Mouse (Mus musculus) liver, adult 2 months (tissue): ENCODE results near the gene Gk5. TPM values are rescaled to one million over a fixed set of nuclear protein-coding genes. Genes with fewer than 3 reads are reported as not detected.

ENCODE experiments used
- DNase-seq: peaks from one replicate; pipeline ENCODE4 v3.0.0-alpha.2; 2011; ENCODE audit warnings: low read depth, low spot score; ENCODE audit errors: extremely low read depth
- H3K27ac ChIP-seq: fragments of 200-500 bp; replicated peaks from 2 replicates; pipeline ENCODE4 v1.5.1; 2012; ENCODE audit warnings: low read depth, mild to moderate bottlenecking, control low read depth, inconsistent platforms, low read length; ENCODE audit not compliant: insufficient read depth
- H3K27me3 ChIP-seq: fragments of 200-500 bp; 2 replicates; pipeline ENCODE4 v1.6.1; 2012; ENCODE audit warnings: mild to moderate bottlenecking, moderate library complexity, low read length, inconsistent platforms; ENCODE audit not compliant: control insufficient read depth, insufficient read depth
- H3K36me3 ChIP-seq: fragments of 200-500 bp; 2 replicates; pipeline ENCODE4 v1.6.1; 2012; ENCODE audit warnings: low read length, inconsistent platforms; ENCODE audit not compliant: control insufficient read depth, insufficient read depth
- H3K4me1 ChIP-seq: fragments of 200-500 bp; 2 replicates; pipeline ENCODE4 v1.6.1; 2011; ENCODE audit warnings: low read length; ENCODE audit not compliant: control insufficient read depth, insufficient read depth
- H3K4me3 ChIP-seq: fragments of 200-500 bp; 2 replicates; pipeline ENCODE4 v1.5.1; 2011; ENCODE audit warnings: low read depth, mild to moderate bottlenecking, control low read depth, low read length, moderate library complexity; ENCODE audit not compliant: insufficient read depth
- H3K79me2 ChIP-seq: fragments of 200-500 bp; 2 replicates; pipeline ENCODE4 v1.6.1; 2012; ENCODE audit warnings: inconsistent platforms, mild to moderate bottlenecking, low read length, moderate library complexity; ENCODE audit not compliant: control insufficient read depth, insufficient read depth
- H3K9ac ChIP-seq: fragments of 200-500 bp; 2 replicates; pipeline ENCODE4 v1.6.1; 2012; ENCODE audit warnings: low read depth, mild to moderate bottlenecking, control low read depth, inconsistent platforms, low read length
- CTCF ChIP-seq: fragments of 200-500 bp; IDR thresholded peaks from 2 replicates; pipeline ENCODE4 v1.5.1; 2011; ENCODE audit warnings: low read depth, low read length, control low read depth
- POLR2A ChIP-seq: fragments of 200-500 bp; IDR thresholded peaks from 2 replicates; pipeline ENCODE4 v1.6.1; 2011; ENCODE audit warnings: low read length, control low read depth; ENCODE audit not compliant: insufficient read depth; ENCODE audit errors: extremely low read depth
- WGBS: fragments of 180-500 bp; shearing (Covaris S2); methylation state at CpG from one replicate; pipeline ENCODE4 v1.1.7; 2018; 5-methylcytosine and 5-hydroxymethylcytosine counted together
- polyA plus RNA-seq: library from polyadenylated mRNA; depleted of rRNA; stranded (reverse); fragments of >200 nt; gene quantifications from 2 replicates; pipeline ENCODE4 v1.2.3, GENCODE M21; 2012
- total RNA-seq: library from RNA; depleted of rRNA; stranded (reverse); fragments of >200 nt; gene quantifications from 2 replicates; pipeline ENCODE4 v1.2.3, GENCODE M21; 2014

The Gk5 gene
- total and polyA plus RNA-seq, 2 experiments = 0.06 to 0.37 TPM

DNA sequence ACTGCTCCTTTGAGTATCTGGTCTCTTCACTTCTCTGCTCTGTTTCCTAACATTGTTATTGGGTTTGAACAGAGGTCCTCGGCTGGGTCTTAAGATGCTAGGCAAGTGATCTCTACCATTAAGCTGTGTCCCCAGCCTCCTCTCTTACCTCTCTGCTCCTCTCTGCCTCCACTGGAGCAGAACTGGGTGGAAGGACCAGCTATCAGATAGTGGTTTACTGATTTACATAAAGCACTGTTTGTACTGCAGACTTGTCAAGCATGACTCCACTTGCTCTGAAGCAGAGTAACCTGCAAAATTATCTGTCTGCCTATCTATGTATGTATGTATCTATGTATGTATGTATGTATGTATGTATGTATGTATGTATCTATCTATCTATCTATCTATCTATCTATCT, 25.9 kb upstream of the Gk5 start:
- no peak for DNase-seq
- H3K79me2 ChIP-seq = no peaks in the 10 kb centered on the region
- no peaks in the 10 kb centered on the region for H3K4me1 ChIP-seq
- H3K27me3 ChIP-seq = peaks cover 15% of the 10 kb centered on the region; the same call in 1 of the 2 replicates
- H3K27ac ChIP-seq = no peak overlapping the region
- 92% methylated on average over 1 of the region's 1 CpGs for WGBS
- H3K4me3 ChIP-seq = no peak overlapping the region
- TF ChIP-seq POLR2A = no peak
- TF ChIP-seq CTCF = no peak
- no peak overlapping the region for H3K9ac ChIP-seq
- H3K36me3 ChIP-seq = no peaks in the 10 kb centered on the region

DNA sequence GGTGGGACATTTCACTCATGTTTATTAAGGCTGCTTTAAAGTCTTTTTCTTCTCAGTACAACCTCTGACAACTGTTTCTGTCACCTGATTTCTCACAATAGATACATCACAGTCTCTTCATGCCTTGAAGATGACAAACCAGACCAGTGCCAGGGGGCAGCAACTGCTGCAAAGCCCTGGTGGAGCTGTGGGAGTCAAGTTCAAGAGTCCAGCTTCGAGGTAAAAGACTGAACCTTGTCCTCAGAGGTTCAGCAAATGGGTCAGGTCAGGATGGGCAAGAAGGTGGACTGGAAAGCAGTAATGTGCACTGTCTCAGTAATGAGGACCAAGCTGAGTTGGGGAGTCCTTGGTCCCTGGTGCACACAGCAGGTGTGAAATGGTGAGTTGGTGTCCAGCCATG, 24.8 kb upstream of the Gk5 start:
- TF ChIP-seq CTCF (no peak), POLR2A (no peak)
- H3K9ac ChIP-seq = no peak overlapping the region
- DNase-seq = no peak
- WGBS = 46% methylated on average over 1 of the region's 1 CpGs
- no peaks in the 10 kb centered on the region for H3K79me2 ChIP-seq
- H3K27ac ChIP-seq = no peak overlapping the region
- no peak overlapping the region for H3K4me3 ChIP-seq
- no peaks in the 10 kb centered on the region for H3K36me3 ChIP-seq
- peaks cover 17% of the 10 kb centered on the region for H3K27me3 ChIP-seq
- no peaks in the 10 kb centered on the region for H3K4me1 ChIP-seq

GRCm38 (mm10) chr9:96095192-96095591, 24.0 kb upstream of the Gk5 start:
- Histone ChIP-seq H3K4me3 (no peak overlapping the region), H3K27ac (no peak overlapping the region), H3K79me2 (no peaks in the 10 kb centered on the region), H3K27me3 (peaks cover 24% of the 10 kb centered on the region), H3K36me3 (no peaks in the 10 kb centered on the region), H3K4me1 (no peaks in the 10 kb centered on the region), H3K9ac (no peak overlapping the region)
- no peak for TF ChIP-seq CTCF
- no peak for TF ChIP-seq POLR2A
- 79% methylated on average over 1 of the region's 1 CpGs for WGBS
- DNase-seq = no peak

GRCm38 (mm10) chr9:96102846-96103245, 16.3 kb upstream of the Gk5 start:
- no peaks in the 10 kb centered on the region for H3K36me3 ChIP-seq
- H3K27me3 ChIP-seq = peaks cover 20% of the 10 kb centered on the region
- H3K27ac ChIP-seq = no peak overlapping the region
- no peak for DNase-seq
- WGBS = 85% methylated on average over 8 of the region's 8 CpGs
- no peak overlapping the region for H3K4me3 ChIP-seq
- TF ChIP-seq CTCF = no peak
- TF ChIP-seq POLR2A = no peak
- no peak overlapping the region for H3K9ac ChIP-seq
- H3K4me1 ChIP-seq = no peaks in the 10 kb centered on the region
- no peaks in the 10 kb centered on the region for H3K79me2 ChIP-seq

DNA sequence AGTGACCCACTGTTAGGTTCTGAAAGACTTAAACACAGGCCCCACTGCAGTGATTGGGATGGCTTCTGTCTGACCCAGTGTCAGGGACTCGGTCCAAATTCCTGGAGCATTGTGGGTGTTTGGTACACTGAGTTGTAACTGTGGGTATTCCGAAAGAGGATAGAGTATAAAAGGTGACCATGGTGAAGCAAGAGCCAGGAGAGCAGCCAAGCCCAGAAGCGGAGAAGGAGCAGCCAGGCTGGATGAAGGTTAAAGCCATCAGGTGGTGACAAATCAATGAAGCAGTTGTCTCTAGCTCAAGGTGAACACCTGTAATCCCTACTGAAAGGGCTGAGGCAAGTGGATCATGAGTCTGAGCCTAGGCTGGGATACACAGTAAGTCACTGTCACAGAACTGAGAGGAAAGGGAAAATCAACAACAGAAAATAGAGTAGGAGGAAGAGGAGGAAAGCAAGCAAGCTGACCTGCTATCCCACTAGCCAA, 6.2 kb upstream of the Gk5 start:
- Histone ChIP-seq H3K4me3 (no peak overlapping the region), H3K79me2 (no peaks in the 10 kb centered on the region), H3K27ac (no peak overlapping the region), H3K9ac (no peak overlapping the region), H3K4me1 (no peaks in the 10 kb centered on the region), H3K27me3 (peaks cover 7% of the 10 kb centered on the region), H3K36me3 (no peaks in the 10 kb centered on the region)
- WGBS = 30% methylated on average over 3 of the region's 3 CpGs
- TF ChIP-seq POLR2A (no peak), CTCF (no peak)
- peak; percentile 57 for DNase-seq

DNA sequence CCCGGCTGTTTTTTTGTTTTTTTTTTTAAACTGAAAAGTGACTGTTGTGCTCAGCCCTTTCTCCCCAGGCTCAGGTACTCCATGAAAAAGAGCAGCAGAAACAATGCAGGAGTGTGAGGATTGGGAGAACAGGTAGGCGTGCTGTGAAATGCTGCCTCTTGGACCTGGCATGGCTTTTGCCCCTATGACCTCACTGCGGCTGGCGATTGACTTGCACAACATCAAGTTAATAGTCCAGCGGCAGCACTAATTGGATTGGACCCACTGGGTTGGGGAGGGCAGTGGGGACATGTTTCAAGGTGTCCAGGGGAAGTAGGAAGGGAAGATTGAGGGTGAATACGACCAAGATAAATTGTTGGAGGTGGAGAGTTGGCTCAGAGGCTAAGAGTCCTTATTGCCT, 2.4 kb upstream of the Gk5 start:
- 53% methylated on average over 6 of the region's 6 CpGs for WGBS
- no peak overlapping the region for H3K9ac ChIP-seq
- TF ChIP-seq POLR2A = no peak
- peaks cover 9% of the 10 kb centered on the region for H3K27me3 ChIP-seq
- H3K36me3 ChIP-seq = no peaks in the 10 kb centered on the region
- no peaks in the 10 kb centered on the region for H3K4me1 ChIP-seq
- DNase-seq = peak; percentile 69
- no peaks in the 10 kb centered on the region for H3K79me2 ChIP-seq
- H3K27ac ChIP-seq = no peak overlapping the region
- H3K4me3 ChIP-seq = no peak overlapping the region
